Mouse (Mus musculus): Measurements from ENCODE around the gene Rbbp9. TPM values are rescaled to one million over a fixed set of nuclear protein-coding genes. Genes with fewer than 3 reads are reported as not detected.
"Not testable (repeated sequence)": the region's sequence is repeated elsewhere in the genome, so short reads cannot be mapped to it uniquely, and the experiment has no call there.

Gene Rbbp9
- 37.3 and 53.8 TPM in 2 replicates for polyA plus RNA-seq (2016; fragmentation: Nextera tagmentation; extraction: Ambion mirVana)

DNA sequence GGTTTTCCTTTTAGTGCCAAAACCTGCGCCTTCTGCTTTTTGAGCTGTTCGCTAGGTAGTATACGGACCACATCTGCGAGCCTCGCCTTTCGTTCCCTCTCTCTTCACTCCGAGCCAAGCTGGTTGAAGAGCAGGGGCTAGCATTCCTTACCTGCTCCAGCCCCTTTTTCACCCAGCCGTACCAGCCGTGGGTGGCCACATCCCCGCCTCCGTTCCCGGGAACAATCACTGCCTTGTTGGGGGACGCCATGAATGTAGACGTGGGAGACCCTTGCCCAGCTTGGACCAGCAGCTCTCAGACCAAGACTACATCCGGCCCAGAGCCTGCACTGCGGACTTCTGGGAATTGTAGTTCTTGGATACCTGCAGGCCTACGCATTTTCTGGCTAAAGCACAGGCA, at the start of gene Rbbp9:
TSS of gene Rbbp9 (minus strand) at position 341 of the 400 bp plus-strand sequence.
- 2% methylated on average over 17 of the region's 17 CpGs for WGBS
- peak; percentile 92 for DNase-seq (ENCODE audit: low spot score)
- Histone ChIP-seq H3K4me3 (peak within 1 kb of the TSS; percentile 81), H3K4me1 (no peaks in the 10 kb centered on the region), H3K9me3 (no peaks in the 10 kb centered on the region), H3K27me3 (ENCODE audit: insufficient read depth, poor library complexity, severe bottlenecking) (no peaks in the 10 kb centered on the region), H3K36me3 (peaks cover 23% of the 10 kb centered on the region), H3K27ac (peak within 1 kb of the TSS; percentile 94)

DNA sequence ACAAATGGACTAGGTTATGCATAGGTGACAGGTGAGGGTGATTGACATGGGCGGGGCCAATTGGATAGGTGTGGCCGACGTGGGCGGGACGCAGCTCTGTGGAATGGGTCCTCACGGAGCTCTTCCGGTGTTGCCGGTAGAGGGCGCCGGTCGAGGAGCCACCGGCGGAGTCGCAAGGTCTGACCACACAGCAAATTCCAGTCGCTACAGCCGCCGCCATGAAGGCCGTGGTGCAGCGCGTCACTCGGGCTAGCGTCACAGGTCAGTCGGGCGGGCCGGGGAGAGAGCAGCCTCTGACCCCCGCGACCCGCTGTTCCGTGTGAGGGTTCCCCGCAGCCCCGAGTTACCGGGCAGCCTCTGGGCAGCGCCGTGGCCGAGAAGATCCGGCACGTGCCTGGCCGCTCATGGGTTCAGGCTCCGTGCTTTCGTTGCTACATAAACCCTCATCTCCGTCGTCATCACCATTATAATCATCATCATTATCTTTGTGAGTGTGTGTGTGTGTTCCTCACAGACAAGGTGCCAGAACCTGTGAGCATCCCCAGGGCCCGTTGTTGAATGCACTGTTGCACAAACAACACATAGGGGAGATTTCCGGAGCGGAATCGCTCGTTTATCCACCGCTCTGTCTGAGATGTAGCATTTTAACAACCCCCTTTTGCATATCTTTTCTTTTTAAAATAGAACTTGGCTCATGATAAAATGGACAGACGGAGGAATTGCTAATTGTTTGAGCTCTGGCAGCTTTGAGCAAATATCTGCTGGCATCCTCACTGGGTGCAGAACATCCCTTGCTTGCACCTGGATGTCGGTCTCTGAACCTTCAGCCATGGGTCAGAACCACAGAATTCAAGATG, 49.4 kb upstream of the Rbbp9 start, which contains the start of gene Dtd1:
TSS of gene Dtd1 (plus strand) at position 67 of the 857 bp plus-strand sequence.
- Histone ChIP-seq H3K36me3 (0 out of 2 replicates have a peak, but pooled peaks cover 3% of the 10 kb centered on the region), H3K27me3 (ENCODE audit: insufficient read depth, poor library complexity, severe bottlenecking) (no peaks in the 10 kb centered on the region), H3K27ac (peak within 1 kb of the TSS; percentile 96), H3K4me1 (no peaks in the 10 kb centered on the region), H3K9me3 (no peaks in the 10 kb centered on the region), H3K4me3 (peak within 1 kb of the TSS; percentile 84)
- 2% methylated on average over 50 of the region's 50 CpGs for WGBS
- peak; percentile 94 for DNase-seq (ENCODE audit: low spot score)

DNA sequence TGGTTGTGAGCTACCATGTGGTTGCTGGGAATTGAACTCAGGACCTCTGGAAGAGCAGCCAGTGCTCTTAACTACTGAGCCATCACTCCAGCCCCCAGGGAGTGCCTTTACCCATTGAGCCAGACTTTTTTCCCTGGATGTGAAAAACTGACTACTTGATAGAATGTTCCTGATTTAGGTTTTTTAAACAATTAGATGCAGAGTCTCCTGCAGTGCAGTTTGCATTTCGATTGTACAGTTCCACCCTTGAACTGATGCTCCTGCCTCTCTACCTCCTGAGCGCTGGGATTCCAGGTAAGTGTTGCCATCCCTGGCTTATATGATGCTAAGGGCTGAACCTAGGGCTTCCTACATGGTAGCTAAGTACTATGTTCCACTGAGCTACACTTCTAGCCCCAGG, 47.3 kb upstream of the Rbbp9 start:
- no peaks in the 10 kb centered on the region for H3K27me3 ChIP-seq (ENCODE audit: insufficient read depth, poor library complexity, severe bottlenecking)
- DNase-seq (ENCODE audit: low spot score), result no peak
- 64% methylated on average over 2 of the region's 2 CpGs for WGBS

DNA sequence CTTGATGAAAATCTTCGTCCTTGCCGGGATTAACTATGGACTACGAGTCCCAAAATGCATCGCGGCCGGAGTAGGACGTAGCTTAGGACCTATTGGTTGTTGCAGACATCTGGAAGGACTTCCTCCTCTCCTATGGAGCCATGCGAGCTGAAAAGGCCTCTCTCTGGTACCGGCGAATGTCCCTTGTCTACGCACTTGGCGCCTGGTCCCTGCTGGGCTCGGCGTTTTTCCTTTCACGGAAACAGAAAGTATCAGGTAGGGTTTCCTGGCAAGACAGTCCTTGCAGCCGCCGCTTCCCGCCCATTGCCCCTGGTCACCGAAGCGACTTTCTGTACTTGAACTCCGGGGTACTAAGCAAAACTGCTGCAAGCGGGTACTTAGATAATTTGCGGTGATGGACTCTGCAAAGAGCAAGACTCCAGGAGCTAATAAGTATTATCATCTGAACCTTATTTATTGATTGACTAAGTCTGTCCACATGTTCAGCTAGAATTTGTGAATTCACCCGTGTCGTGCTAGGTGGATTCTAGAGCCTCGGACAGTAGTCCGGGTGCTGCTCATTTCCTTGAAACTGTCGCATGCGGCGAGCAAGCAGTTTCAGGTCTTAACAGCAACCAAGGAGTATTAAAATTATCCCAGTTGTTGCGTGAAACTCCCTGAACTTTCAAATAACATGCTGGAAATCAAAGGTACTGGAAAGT, 43.4 kb upstream of the Rbbp9 start, which contains the start of gene Smim26:
TSS of gene Smim26 (plus strand) at position 104 of the 701 bp plus-strand sequence.
- Histone ChIP-seq H3K4me3 (peak within 1 kb of the TSS; percentile 70), H3K9me3 (no peaks in the 10 kb centered on the region), H3K4me1 (no peaks in the 10 kb centered on the region), H3K36me3 (peaks cover 11% of the 10 kb centered on the region), H3K27ac (peak within 1 kb of the TSS; percentile 85), H3K27me3 (ENCODE audit: insufficient read depth, poor library complexity, severe bottlenecking) (no peaks in the 10 kb centered on the region)
- DNase-seq (ENCODE audit: low spot score), result peak; percentile 94
- WGBS, result 2% methylated on average over 31 of the region's 31 CpGs

More for the DNA sequence above, 47.3 kb upstream of the Rbbp9 start:
- Histone ChIP-seq H3K36me3 (0 out of 2 replicates have a peak, but pooled peaks cover 3% of the 10 kb centered on the region), H3K9me3 (no peaks in the 10 kb centered on the region), H3K27ac (no peak overlapping the region), H3K4me3 (no peak overlapping the region), H3K4me1 (no peaks in the 10 kb centered on the region)

DNA sequence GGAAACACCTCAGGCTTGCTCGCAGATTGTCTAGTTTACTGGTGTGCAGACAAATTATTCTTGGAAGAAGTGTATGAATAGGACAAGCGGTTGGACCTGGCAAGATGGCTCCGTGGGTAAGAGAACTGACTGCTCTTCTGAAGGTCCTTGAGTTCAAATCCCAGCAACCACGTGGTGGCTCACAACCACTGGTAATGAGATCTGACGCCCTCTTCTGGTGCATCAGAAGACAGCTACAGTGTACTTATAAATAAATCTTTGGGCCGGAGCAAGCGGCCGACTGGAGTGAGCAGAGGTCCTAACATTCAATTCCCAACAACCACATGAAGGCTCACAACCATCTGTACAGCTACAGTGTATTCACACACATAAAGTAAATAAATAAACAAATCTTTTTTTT, 42.4 kb upstream of the Rbbp9 start:
- peaks cover 22% of the 10 kb centered on the region for H3K36me3 ChIP-seq
- H3K9me3 ChIP-seq; H3K4me3 ChIP-seq; H3K27me3 ChIP-seq (ENCODE audit: insufficient read depth, poor library complexity, severe bottlenecking); DNase-seq (ENCODE audit: low spot score); H3K27ac ChIP-seq; H3K4me1 ChIP-seq: not testable (repeated sequence)
- 66% methylated on average over 8 of the region's 8 CpGs for WGBS

DNA sequence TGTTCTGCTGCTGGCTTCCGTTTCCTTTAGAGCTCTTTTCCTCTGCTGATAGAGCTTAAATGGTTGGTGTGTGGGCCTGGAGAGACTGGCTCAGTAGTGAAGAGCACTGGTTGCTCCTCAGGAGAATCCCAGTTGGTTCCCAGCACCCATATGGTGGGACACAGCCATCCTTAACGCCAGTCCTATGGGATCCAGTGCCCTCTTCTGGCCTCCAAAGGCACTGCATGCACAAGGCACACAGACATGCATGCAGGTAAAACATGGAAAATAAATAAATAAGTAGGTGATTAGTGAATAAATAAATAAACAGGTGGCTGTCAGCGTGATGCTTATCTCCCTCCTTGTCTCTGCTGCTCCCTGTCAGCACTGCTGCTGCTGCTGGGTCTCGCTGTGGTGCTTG, 38.1 kb upstream of the Rbbp9 start:
- Histone ChIP-seq H3K27me3 (ENCODE audit: insufficient read depth, poor library complexity, severe bottlenecking) (no peaks in the 10 kb centered on the region), H3K4me1 (no peaks in the 10 kb centered on the region), H3K4me3 (no peak overlapping the region), H3K36me3 (peaks cover 61% of the 10 kb centered on the region), H3K27ac (no peak overlapping the region), H3K9me3 (no peaks in the 10 kb centered on the region)
- no peak for DNase-seq (ENCODE audit: low spot score)
- WGBS, result 74% methylated on average over 4 of the region's 4 CpGs

DNA sequence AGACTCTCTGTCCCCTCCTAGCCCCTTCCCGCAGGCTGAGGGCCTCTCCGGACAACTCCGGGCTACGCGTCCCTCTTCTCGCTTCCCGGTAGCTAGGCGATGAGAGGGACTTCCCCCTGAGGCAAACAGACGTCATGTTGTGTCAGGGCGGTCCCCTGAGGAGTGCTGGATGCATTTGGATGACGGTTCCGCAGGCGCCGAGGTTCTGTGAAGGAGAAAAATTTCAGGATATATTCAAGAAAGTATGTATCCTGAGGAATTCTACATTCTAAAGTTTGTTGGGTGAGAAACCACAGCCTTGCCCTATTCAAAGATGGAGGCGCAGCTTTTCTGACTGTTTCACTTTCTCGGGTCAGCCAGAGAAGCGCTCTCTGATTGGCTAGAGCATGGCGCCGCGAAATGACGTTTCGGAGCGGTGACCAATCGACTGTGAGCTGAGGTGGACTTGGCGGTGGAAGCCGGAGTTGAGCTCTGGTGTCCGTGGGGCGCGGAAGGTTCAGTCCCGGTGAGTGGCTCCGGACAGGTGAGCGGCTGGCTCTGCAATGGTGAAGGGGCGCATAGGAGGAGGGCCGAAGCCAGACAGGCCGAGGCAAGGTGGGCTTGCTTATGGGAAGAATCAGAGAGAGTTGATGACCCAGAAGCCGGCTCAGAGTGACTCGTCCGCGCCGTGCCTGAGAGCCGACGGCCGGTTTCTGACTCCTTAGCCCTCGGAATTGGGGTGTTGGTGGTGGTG, 5.3 kb upstream of the Rbbp9 start, which contains the start of gene Sec23b:
TSS of gene Sec23b (plus strand) at position 410 of the 733 bp plus-strand sequence.
- Histone ChIP-seq H3K27me3 (ENCODE audit: insufficient read depth, poor library complexity, severe bottlenecking) (no peaks in the 10 kb centered on the region), H3K4me3 (peak within 1 kb of the TSS; percentile 94), H3K9me3 (no peaks in the 10 kb centered on the region), H3K36me3 (peaks cover 15% of the 10 kb centered on the region), H3K27ac (peak within 1 kb of the TSS; percentile 94), H3K4me1 (peaks cover 11% of the 10 kb centered on the region; the same call in 1 of the 2 replicates)
- peak; percentile 98 for DNase-seq (ENCODE audit: low spot score)
- under 1% methylated on average over 44 of the region's 44 CpGs for WGBS

DNA sequence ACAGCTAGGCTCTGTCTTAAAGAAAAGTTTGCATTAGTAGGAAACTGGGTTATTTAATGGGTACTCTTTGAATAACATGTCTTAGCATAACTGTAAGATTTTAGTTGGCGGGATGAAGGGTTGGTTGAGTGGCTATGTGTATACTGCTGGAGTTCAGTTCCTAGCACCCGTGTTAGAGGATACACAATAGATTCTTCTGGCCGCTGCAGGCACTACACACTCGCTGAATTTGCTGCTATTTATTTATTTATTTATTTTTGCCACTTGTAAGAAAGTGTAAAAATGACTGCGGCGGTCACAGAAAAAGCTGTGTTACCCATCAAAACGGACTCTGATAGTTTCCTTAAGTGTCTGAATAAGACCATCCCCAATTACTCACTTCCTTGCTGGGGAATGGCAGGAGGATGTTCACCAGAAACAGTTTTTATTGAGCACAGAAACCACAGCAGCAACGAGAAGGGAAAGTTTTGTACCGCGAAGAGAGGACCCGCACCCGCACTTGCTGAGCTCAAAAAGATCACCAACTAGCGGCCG, 4.7 kb upstream of the Rbbp9 start:
- Histone ChIP-seq H3K4me1 (peaks cover 11% of the 10 kb centered on the region; the same call in 1 of the 2 replicates), H3K9me3 (no peaks in the 10 kb centered on the region), H3K4me3 (peak overlapping the region; percentile 94), H3K27me3 (ENCODE audit: insufficient read depth, poor library complexity, severe bottlenecking) (no peaks in the 10 kb centered on the region), H3K27ac (peak overlapping the region; percentile 94), H3K36me3 (peaks cover 15% of the 10 kb centered on the region)
- 2% methylated on average over 14 of the region's 14 CpGs for WGBS
- DNase-seq (ENCODE audit: low spot score), result no peak

DNA sequence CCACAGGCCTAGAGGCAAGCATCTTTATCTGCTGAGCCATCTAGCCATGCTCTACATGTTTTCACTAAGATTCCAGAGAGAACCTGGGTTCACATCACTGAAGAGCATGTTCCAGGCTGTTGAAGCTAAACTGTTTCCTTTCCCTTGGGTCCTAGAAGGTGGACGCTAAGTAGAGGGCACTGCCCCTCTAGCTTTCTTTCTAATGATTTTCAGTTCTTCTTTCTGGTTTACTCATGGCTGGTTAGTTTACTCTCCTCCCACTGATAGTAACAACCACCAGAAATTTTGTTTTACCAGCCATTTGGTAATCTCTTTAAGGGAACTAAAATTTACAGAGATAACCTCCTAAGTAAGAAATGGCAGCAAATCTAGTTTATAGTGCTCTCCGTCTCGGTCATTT, 3.2 kb upstream of the Rbbp9 start:
- H3K4me1 ChIP-seq, result peaks cover 11% of the 10 kb centered on the region; the same call in 1 of the 2 replicates
- WGBS, result 89% methylated on average over 3 of the region's 3 CpGs

DNA sequence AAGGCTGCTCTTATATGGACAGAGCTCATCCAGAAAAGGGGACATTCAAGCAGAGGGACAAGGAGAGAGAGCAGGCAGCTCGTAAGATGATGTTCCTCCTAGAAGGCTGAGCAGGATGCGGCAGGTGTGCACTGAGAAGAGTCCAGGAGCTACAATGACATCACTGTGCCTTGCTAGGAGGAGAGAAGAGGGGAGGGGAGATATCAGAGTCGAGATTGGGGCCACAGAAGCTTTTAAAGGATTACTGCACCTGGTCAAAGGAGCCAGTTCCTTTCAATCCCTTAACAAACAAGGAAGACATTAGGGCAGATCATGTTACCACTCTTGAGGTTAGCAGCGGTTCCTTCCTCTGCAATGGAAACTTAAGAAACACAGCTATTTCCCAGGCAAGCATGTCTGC, 3.1 kb downstream of the Rbbp9 start:
- Histone ChIP-seq H3K4me3 (no peak overlapping the region), H3K9me3 (no peaks in the 10 kb centered on the region), H3K27ac (no peak overlapping the region), H3K27me3 (ENCODE audit: insufficient read depth, poor library complexity, severe bottlenecking) (no peaks in the 10 kb centered on the region), H3K4me1 (no peaks in the 10 kb centered on the region), H3K36me3 (peaks cover 45% of the 10 kb centered on the region)
- DNase-seq (ENCODE audit: low spot score), result no peak
- WGBS, result 72% methylated on average over 4 of the region's 4 CpGs

More for the DNA sequence above, 3.2 kb upstream of the Rbbp9 start:
- no peak overlapping the region for H3K27ac ChIP-seq
- no peak overlapping the region for H3K4me3 ChIP-seq
- no peaks in the 10 kb centered on the region for H3K27me3 ChIP-seq (ENCODE audit: insufficient read depth, poor library complexity, severe bottlenecking)
- peaks cover 1% of the 10 kb centered on the region; the same call in 1 of the 2 replicates for H3K36me3 ChIP-seq
- H3K9me3 ChIP-seq, result no peaks in the 10 kb centered on the region
- no peak for DNase-seq (ENCODE audit: low spot score)

DNA sequence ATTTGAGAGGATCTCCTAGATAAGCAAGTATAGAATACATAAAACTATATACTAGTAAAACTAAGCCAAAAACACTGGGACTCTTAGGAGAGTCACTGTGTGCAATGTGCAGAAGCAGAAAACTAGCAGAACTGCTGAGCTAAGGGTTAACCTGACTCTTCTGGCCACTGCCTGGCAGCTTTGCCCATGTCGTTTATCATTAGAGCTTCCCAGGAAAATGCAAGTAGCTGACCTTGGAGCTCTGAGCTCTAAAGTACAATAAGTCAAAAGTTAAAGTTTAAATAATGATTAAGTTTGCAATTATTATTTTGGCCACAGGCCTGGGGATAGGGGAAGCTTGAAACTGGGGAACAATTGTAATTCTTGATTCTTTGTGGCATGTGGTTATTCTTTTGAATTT, 5.2 kb downstream of the Rbbp9 start:
- Histone ChIP-seq H3K27me3 (ENCODE audit: insufficient read depth, poor library complexity, severe bottlenecking) (no peaks in the 10 kb centered on the region), H3K27ac (no peak overlapping the region), H3K36me3 (peaks cover 63% of the 10 kb centered on the region), H3K4me1 (no peaks in the 10 kb centered on the region), H3K9me3 (no peaks in the 10 kb centered on the region), H3K4me3 (no peak overlapping the region)
- WGBS, result 49% methylated on average over 1 of the region's 1 CpGs
- DNase-seq (ENCODE audit: low spot score), result no peak

DNA sequence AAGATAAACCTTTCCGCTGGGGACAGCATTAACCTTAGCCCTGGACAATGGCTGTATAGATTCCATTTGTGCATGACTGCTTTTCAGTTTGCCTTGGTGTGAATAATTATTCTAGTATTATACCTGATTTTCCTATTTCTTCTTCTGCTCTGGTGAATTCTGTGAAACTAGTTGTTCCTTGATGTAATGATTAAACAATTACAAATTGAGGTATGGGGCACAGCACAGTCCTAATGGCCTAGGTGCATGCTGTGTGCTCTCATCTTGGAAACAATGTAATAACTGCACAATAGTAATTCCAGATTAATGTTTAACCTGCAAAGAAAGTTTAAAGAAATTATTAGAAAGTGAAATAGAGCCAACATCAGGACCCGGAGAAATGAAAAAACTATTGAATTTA, 5.6 kb downstream of the Rbbp9 start:
- DNase-seq (ENCODE audit: low spot score), result no peak

More for the DNA sequence above, 5.6 kb downstream of the Rbbp9 start:
- no peaks in the 10 kb centered on the region for H3K4me1 ChIP-seq
- H3K27ac ChIP-seq, result no peak overlapping the region
- no peaks in the 10 kb centered on the region for H3K27me3 ChIP-seq (ENCODE audit: insufficient read depth, poor library complexity, severe bottlenecking)
- 87% methylated on average over 2 of the region's 2 CpGs for WGBS
- H3K36me3 ChIP-seq, result peaks cover 67% of the 10 kb centered on the region
- no peaks in the 10 kb centered on the region for H3K9me3 ChIP-seq
- H3K4me3 ChIP-seq, result no peak overlapping the region
